Mouse (Mus musculus): ENCODE measurements around the gene Eif2ak3.

The Eif2ak3 gene

DNA sequence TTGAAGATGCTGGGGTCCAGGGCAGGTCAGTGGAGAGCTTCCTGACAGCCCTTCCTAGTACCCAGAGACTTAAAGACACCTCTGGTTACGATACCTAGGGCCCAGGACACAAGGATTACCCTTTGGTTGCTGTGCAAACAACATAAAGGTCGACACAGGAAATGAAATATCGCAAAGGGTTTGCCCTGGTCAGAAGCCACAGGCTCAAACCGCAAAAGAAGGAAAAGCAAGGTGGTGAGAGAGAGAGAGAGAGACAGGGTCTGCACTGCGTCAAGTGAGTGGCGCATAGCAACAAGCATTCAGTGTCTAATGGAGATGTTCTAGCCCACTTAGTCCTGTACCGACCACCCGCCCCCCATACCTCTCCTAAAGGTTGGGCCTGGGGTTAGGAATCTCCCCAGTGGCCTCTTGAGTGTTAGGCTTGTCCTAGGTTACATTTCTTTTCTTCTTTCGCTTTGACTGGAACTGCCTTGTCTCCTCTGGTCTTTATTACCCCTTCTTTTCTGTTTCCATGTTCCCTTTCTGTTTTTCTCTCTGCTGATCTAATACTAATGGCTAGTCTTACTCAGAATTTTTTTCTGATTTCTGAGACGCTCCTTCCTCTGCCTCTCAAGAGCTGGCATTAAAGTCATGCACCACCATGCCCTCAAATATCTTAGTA, 13.0 kb upstream of the Eif2ak3 start:
- DNase-seq, result no peak

DNA sequence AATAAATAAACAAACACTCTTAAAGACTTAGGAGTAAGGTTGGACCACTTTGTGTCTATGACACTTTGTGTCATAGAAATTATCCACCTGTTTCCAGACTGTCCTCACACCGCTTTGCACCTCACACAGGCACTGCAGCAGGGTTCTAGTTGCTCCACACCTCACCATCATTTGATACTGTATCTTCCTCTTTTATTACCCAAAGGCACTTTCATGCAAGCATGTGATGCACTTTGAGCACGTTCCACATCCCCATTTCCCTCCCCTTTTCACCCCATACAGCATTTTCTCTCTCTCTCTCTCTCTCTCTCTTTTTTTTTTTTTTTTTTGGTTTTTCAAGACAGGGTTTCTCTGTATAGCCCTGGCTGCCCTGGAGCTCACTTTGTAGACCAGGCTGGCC, 7.0 kb upstream of the Eif2ak3 start:
- DNase-seq, result no peak

DNA sequence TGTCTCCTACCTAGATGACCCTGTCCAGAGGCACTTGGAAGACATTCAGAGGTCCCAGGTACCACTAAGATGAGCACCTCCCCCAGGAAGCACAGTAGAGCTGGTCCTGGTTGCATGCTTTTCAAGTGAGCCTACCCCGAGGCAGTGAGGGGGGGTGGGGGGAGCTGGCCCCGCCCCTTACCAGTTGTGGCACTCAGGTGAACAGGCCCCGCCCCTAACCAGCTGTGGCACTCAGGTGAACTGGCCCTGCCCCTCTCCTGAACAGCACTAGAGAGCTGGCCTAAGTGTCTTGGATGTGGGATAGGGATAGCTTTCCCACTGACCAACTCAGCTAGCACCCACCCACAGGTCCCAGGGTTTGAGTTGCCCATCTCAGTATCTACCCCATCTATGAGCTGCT, 5.8 kb upstream of the Eif2ak3 start:
- DNase-seq, result no peak

DNA sequence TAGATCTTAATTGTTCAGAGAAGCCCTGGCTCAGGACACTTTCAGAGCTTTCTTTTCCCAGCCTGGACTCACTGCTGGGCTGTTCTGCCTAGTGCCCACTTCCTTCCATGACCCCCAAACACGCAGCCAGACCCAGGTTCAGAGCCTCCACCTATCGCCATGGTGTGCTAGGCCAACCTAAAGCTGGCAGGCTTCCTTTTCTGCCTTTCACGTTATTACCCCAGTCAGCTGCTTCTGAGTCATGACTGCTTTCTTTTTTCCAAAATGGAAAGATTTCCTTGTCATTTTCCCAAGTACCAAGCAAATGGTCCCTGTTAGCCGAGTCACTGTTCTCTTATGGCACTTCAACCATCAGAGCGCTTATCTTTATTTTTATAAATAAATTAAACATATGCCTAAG, 4.0 kb upstream of the Eif2ak3 start:
- DNase-seq, result no peak

DNA sequence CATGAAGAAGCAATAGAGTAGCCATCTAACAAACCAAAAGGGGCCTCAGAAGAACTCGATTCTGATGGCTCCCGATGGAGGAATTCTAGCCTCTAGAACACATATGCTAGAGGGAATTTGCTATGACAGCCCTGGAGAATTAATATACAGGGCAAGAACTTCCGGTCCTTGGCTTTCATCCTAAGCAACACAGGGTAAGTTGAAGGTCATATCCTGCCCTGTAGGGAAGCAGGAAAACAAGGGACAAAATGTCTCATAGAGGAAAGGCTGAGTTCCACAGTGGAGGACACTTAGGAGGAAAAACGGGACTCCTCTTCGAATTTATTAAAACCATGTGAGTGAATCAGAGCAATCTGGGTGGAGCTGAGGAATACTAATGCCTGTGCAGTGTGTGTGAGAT, 1.3 kb upstream of the Eif2ak3 start:
- no peak for DNase-seq

DNA sequence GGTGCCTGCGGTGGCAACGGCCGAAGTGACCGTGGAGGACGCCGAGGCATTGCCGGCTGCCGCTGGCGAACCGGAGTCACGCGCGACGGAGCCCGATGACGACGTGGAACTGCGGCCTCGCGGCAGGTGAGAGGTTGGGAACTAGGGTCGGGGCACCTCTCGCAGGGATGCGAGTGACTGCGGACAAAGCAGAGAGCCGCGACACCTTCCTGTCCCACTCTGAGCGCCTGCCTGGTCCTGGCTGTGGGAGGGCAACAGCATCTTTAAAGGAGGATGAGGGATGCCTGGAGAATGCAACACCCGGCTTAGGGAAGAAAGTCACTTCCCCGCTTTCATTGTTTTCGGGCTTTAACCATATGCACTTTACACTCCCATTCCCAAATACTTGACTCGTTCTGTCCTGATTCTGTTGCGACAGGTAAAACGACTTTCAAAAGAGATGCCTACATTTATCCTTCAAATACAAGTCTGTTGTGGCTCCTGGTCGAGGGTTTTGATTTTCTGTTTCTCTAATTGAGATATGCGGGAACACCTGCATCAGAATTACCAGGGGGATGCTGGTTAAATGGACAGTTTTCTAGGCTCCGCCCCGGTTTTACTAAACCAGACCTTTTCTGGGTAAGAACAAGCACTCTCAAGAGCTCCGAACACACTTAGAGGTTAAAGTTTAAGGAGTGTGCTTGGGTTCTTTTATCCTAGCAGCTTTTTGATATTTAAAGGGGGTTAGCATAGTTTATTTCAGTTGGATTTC, 756 bp downstream of the Eif2ak3 start:
- DNase-seq, result peak in 1 of 2 experiments; percentile 57

DNA sequence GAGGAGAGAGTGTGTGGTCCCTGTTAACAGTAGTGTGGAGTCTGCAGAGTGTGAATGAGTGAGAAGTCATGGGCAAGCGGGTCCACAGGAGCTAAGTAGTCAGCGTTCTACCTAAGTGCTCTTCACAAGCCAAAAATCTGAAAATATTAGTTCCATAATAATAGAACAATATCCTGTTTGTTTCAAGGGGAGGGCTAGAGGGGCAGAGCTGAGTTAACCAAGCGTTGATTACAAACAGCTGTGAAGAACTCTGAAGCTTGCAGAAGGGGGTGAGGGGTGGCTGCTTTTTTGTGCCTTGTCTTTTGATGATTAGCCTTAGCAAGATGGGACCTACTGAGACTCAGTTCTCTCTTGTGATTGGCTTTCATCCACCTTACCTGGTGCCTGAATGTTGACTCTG, 3.1 kb downstream of the Eif2ak3 start:
- no peak for DNase-seq

DNA sequence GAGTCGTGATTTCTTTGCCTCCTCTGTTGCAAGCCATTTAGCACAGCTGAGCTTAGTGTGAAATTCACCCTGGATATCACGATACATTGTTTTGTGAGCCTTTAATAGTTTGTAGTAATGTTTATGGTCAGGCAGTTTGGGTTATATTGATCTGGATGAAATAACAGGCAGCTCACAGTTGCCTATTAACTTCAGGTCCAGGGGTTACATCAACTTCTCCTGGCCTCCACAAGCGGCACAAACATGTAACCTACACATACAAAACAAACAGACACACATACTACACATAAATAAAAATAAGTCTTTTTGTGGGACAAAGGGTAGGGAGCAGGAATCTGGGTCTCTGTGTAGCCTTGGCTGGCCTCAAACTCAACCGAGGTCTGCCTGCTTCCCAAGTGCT, 9.1 kb downstream of the Eif2ak3 start:
- no peak for DNase-seq

DNA sequence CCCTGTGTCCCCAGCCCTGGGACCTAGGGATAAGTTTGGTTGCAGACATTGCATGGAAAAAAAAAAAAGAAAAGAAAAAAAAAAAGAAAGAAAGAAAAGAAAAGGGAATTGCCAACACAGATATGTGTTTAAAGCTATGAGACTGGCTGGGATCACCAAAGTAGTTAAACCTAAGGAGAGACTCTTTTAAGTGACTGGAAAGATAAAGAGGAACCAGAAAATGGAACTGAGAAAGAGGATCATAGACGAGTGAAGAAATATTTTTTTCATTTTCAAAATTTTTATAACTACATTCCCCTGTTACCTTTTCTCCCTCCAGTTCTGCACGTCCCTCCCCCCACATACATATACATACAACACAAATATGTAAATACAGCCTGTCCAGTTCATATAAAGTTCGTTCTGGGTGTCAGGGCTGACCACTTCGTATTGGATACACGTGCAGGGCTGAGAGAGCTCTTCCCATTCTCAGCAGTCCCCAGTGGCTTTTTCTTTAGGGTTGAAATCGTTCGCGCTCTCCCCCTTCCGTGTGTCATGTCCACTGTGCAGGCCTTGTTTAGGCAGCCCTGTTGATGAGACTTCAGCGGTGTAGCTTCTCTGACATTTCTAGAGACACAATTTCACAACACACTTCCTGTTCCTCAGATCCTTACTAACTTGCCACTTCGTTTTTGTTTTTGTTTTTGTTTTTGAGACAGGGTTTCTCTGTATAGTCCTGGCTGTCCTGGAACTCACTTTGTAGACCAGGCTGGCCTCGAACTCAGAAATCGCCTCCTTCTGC, 11.4 kb downstream of the Eif2ak3 start:
- DNase-seq, result no peak

DNA sequence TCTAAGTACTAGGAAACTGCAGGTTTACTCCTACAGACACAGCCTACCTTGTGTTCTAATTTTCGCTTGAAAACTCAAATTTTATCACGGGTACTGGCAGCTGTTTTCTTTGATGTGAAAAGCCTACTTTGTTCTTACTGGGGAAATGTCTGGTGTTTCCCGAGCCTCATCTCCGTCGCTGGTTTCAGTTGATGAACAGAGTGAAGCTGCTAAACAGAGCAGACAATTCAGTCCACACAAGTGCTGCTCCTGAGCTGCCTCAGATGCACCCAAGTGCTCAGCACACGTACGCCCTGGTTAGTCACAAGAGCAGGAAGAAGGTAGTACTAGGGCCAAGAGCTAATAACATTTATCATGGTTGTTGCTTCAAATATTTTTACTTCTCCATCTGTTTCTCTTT, 18.4 kb downstream of the Eif2ak3 start:
- no peak for DNase-seq

GRCm38 (mm10) chr6:70864285-70864684, 20.0 kb downstream of the Eif2ak3 start:
- DNase-seq, result no peak

DNA sequence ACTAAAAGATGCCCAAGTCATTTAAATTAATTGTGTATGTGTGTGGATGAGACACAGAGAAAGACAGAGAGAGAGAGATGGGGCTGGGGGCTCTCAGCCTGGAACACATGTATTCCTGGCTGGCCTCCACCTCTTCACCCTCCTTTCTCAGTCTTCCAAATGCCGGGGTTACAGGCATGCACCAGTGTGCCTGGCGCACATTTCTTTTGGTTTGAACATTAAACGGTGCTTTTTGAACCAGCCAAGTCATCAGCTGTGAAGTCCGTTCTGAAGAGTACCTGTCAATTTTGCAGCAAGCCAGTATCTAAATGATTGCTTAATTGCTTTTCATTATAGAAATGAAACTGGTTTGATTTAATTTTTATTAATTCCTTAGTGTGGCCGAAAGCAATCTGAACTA, 22.4 kb downstream of the Eif2ak3 start:
- DNase-seq, result no peak

GRCm38 (mm10) chr6:70867297-70867696, 23.0 kb downstream of the Eif2ak3 start:
- DNase-seq, result no peak

- no peak for DNase-seq
These were observed 27.2 kb downstream of the Eif2ak3 start for GRCm38 (mm10) chr6:70871511-70871980.

GRCm38 (mm10) chr6:70872128-70872527, 27.8 kb downstream of the Eif2ak3 start:
- peak; percentile 67 to 82 for DNase-seq

DNA sequence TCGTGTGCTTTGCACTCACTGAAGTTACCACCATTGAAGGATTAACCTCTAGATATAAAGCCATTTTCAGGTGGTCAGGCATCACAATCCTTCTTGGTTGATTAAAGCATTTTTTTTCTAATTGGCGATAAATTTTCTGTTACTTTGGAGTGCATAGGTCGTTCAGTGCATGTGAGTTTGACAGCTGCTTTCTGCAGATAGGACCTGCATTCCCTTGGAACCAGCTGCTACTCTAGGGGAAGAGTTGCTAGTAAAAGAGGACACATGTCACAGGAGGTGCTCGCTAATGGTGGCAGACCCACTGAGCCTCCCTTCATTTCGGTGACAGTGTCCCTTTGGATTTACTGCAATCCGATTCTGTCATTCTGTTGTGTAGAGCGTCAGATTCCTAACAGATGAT, 28.3 kb downstream of the Eif2ak3 start:
- no peak for DNase-seq

- peak in 1 of 2 experiments; percentile 39 for DNase-seq
These were observed 29.9 kb downstream of the Eif2ak3 start for GRCm38 (mm10) chr6:70874035-70874775.

- DNase-seq, result no peak
These were observed 30.7 kb downstream of the Eif2ak3 start for GRCm38 (mm10) chr6:70875017-70875416.

GRCm38 (mm10) chr6:70880714-70881304, 36.5 kb downstream of the Eif2ak3 start:
- DNase-seq, result peak; percentile 76 to 88

DNA sequence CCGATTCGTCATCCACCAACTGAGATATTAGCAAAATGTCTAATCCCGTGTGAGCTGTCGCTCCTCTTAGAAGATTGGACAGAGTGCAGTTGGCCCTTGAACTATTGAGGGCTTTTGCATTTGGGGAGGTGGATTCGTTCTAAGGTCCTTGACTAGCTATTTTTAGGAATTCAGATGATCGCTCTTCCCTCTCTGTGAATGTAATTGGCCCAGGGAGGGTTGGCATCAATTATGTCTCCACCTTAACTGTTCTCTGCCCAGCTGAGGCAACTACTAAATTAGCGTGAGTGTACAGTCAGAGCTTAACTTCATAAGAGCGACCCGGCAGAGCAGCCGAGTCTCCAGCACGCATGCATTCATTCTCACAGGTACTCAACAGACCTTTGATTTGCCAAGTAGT, 43.7 kb downstream of the Eif2ak3 start:
- no peak for DNase-seq

DNA sequence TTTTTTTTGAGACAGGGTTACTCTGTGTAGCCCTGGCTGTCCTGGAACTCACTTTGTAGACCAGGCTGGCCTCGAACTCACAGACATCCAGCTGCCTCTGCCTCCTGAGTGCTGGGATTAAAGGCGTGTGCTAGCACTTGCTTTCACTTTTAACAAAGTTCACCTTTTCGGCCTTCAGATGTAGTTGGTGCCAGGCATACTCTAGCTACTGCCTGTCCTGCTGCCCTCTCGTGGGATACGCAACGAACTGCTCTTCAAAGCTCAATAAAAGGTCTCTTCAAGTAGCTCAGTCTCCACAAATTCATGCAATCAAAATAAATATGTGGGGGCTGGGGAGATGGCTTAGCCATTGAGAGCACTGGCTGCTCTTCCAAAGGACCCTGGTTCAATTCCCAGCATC, 53.9 kb downstream of the Eif2ak3 start:
- DNase-seq, result no peak

- no peak for DNase-seq
These were observed 55.3 kb downstream of the Eif2ak3 start for GRCm38 (mm10) chr6:70899594-70900003.

DNA sequence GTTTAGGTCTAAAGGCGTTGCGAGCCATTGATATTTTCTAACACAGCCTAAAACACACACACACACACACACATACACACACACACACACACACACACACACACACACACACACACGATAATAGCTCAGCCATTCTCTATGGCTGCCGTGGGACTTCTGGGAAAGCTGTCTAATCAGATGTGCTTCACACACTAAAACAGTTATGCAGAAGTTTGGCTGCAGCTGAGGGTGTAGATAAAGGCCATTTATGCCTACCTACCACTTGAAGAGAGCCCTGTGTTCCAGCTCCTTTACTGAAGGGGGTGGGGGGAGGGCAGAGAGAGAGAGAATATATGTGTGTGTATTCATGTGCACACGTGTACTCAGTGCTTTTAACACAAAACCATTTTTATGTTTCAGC, 59.4 kb downstream of the Eif2ak3 start:
- no peak for DNase-seq
